Comparison of ENCODE assay signal across 17 mouse cellular contexts in the genomic region with DNA sequence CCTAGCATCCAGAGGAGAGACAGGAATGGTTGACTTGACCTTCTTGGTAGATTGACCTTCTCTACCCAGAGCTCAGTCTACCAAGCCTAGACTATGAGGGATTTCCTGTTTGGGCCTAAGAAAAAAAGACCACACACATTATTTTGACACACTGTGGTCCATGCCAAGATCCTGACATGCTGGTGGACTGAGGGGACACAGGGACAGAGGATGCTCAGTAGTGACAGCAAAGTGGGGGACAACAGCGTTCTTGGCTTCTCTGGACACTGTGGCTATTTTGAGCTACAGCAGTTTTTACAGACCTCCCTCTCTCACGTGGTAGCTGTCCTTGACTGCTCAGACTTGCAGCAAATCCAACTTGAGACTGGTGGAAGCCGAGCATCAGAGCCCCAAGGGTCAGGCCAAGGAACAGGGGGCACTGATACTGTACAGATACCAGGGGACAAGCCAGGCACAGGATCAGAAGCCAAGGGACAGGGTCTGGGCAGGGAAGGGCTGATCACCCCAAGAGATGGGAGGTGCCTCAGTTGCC. TPM values are rescaled to one million over a fixed set of nuclear protein-coding genes. Genes with fewer than 3 reads are reported as not detected.
DNase-seq lines count a peak whose midpoint lies in the region; ATAC-seq lines count a peak whose summit lies in the region.
"Had no signal": no experiment of that assay in that cellular context is flagged by ENCODE, and none has a peak within 500 bp of the region (broad histone marks: within the 10 kb centered on the region; RNA-seq: fewer than 3 reads in every experiment).

No protein-coding gene starts in this region.

- H3K4me2 ChIP-seq in heart, embryonic 15.5 days, result no peak overlapping the region; the same call in 1 of the 2 replicates
- H3K4me2 ChIP-seq: limb, embryonic 15.5 days; midbrain, embryonic 15.5 days had no signal

- peak; percentile 28 for DNase-seq in adrenal gland, postnatal 10 days
- no peak for DNase-seq in adrenal gland, adult 2 months
- no peak for DNase-seq in heart, adult 8-10 months (ENCODE audit: low spot score)
- DNase-seq in kidney, postnatal 36 days, result peak; percentile 10 to 49
- DNase-seq in kidney, postnatal 10 days, result no peak
- peak; percentile 60 for DNase-seq in lung, postnatal 10 days
- no peak for DNase-seq in lung, postnatal 36 days
- DNase-seq: cerebellum, adult 9-11 months; gastrocnemius, postnatal 10 days; retina, postnatal 1 day; right cerebral cortex, postnatal 4 days; thymus, adult 18-20 months had no signal

- no peak for ATAC-seq in heart, embryonic 15.5 days (replicated peaks; ENCODE audit: insufficient number of reproducible peaks, insufficient read depth, low FRiP score, low read depth)
- ATAC-seq: CD4-positive, CD25-positive, alpha-beta regulatory T cell, adult 4 months; midbrain, embryonic 15.5 days had no signal

- H3K4me1 ChIP-seq in heart, embryonic 15.5 days (replicated peaks), result peaks cover 82% of the 10 kb centered on the region

- peak overlapping the region; percentile 66 for H3K27ac ChIP-seq in heart, embryonic 15.5 days
- H3K27ac ChIP-seq: limb, embryonic 15.5 days; midbrain, embryonic 15.5 days had no signal

- H3K27me3 ChIP-seq in heart, embryonic 15.5 days, result no peaks in the 10 kb centered on the region
- H3K27me3 ChIP-seq: limb, embryonic 15.5 days; midbrain, embryonic 15.5 days had no signal

- no peaks in the 10 kb centered on the region for H3K36me3 ChIP-seq in heart, embryonic 15.5 days
- H3K36me3 ChIP-seq: G1E; limb, embryonic 15.5 days; midbrain, embryonic 15.5 days had no signal

- no peak overlapping the region for H3K9ac ChIP-seq in heart, embryonic 15.5 days
- H3K9ac ChIP-seq: limb, embryonic 15.5 days; midbrain, embryonic 15.5 days had no signal

- WGBS in heart, embryonic 15.5 days, result 30% methylated on average over 3 of the region's 3 CpGs

- H3K9me3 ChIP-seq in heart, embryonic 15.5 days (replicated peaks), result no peaks in the 10 kb centered on the region
- H3K9me3 ChIP-seq: G1E; limb, embryonic 15.5 days; midbrain, embryonic 15.5 days had no signal

- no peak overlapping the region for H3K4me3 ChIP-seq in heart, embryonic 15.5 days
- H3K4me3 ChIP-seq: limb, embryonic 15.5 days; midbrain, embryonic 15.5 days had no signal

RNA-seq across cellular contexts. Expression of gene Smad3, which starts 40.3 kb away (rescaled TPM):
- total RNA-seq in adrenal gland, postnatal 10 days (2021), result 10 to 100 TPM; 24.4 to 31.8 TPM
- 10 to 100 TPM; 30.4 to 33.7 TPM for total RNA-seq in adrenal gland, adult 2 months (2021)
- 29.5 and 41.9 TPM in 2 replicates for polyA plus RNA-seq in adrenal gland, adult 2 months (2012; rRNA removed)
- 11.6 and 14.8 TPM in 2 replicates for polyA plus RNA-seq in heart, embryonic 15.5 days (2015; fragmentation: Nextera tagmentation; extraction: Ambion mirVana)
- 10 to 100 TPM; 10.1 to 14.1 (median 12.5) TPM for total RNA-seq in heart, adult 8-10 months (2022)

Comparison
In these comparisons a context has a peak if more than half of its experiments do, and no peak if none do; other contexts are left out.
1. DNase-seq: peak in adrenal gland, postnatal 10 days (single experiment), kidney, postnatal 36 days (2 of 2) and lung, postnatal 10 days (single experiment); none in adrenal gland, adult 2 months (single experiment), heart, adult 8-10 months (single experiment), kidney, postnatal 10 days (single experiment) and lung, postnatal 36 days (single experiment).